Mouse (Mus musculus) ES-CJ7 (cell line): ENCODE data around the gene Ttll8.

ENCODE experiments used
- DNase-seq: peaks from one replicate; pipeline ENCODE4 v3.0.0; 2011; ENCODE audit warnings: low read depth, low spot score

Gene Ttll8

GRCm38 (mm10) chr15:88882851-88883250, 71.4 kb downstream of the Ttll8 start:
- DNase-seq, result no peak

GRCm38 (mm10) chr15:88881253-88882044, 72.8 kb downstream of the Ttll8 start:
- DNase-seq, result peak; percentile 75

- no peak for DNase-seq
Observed at GRCm38 (mm10) chr15:88877021-88877400, 77.2 kb downstream of the Ttll8 start.

- DNase-seq, result peak; percentile 81
Observed at GRCm38 (mm10) chr15:88876155-88877020, 77.8 kb downstream of the Ttll8 start.

GRCm38 (mm10) chr15:88875625-88876081, 78.6 kb downstream of the Ttll8 start:
- DNase-seq, result no peak

GRCm38 (mm10) chr15:88874477-88874876, 79.7 kb downstream of the Ttll8 start:
- no peak for DNase-seq

- DNase-seq, result no peak
Observed at GRCm38 (mm10) chr15:88874061-88874460, 80.2 kb downstream of the Ttll8 start.

- no peak for DNase-seq
Observed at GRCm38 (mm10) chr15:88870418-88871185, 83.6 kb downstream of the Ttll8 start.

- DNase-seq, result no peak
Observed at GRCm38 (mm10) chr15:88868024-88868742, 86.0 kb downstream of the Ttll8 start.

- DNase-seq, result peak; percentile 96
Observed at GRCm38 (mm10) chr15:88867368-88868023, 86.7 kb downstream of the Ttll8 start.

- peak; percentile 56 for DNase-seq
Observed at GRCm38 (mm10) chr15:88866934-88867356, 87.3 kb downstream of the Ttll8 start.

GRCm38 (mm10) chr15:88865888-88866695, 88.1 kb downstream of the Ttll8 start:
- DNase-seq, result peak; percentile 90

- DNase-seq, result no peak
Observed at GRCm38 (mm10) chr15:88865061-88865460, 89.2 kb downstream of the Ttll8 start.

- DNase-seq, result peak; percentile 32
Observed at GRCm38 (mm10) chr15:88864270-88865030, 89.8 kb downstream of the Ttll8 start.

- DNase-seq, result peak; percentile 94
Observed at GRCm38 (mm10) chr15:88863695-88864231, 90.5 kb downstream of the Ttll8 start.

GRCm38 (mm10) chr15:88862881-88863694, 91.1 kb downstream of the Ttll8 start:
- peak; percentile 51 for DNase-seq

GRCm38 (mm10) chr15:88861772-88862622, 92.2 kb downstream of the Ttll8 start, which contains the start of gene Pim3:
TSS of gene Pim3 (plus strand) at chr15:88862186.
- peak; percentile 98 for DNase-seq
